Mouse (Mus musculus): ENCODE results near the gene Cxcr5.
A peak's percentile ranks its signal among the peaks of the same experiment; 100 is the strongest.

Cxcr5 gene

GRCm38 (mm10) chr9:44508124-44508619 lies 53.5 kb downstream of the Cxcr5 start:
- DNase-seq, result peak; percentile 30

GRCm38 (mm10) chr9:44507345-44507744 lies 54.3 kb downstream of the Cxcr5 start:
- peak; percentile 23 for DNase-seq

GRCm38 (mm10) chr9:44506566-44506965 lies 55.1 kb downstream of the Cxcr5 start:
- peak; percentile 19 for DNase-seq

GRCm38 (mm10) chr9:44505824-44506467 lies 55.7 kb downstream of the Cxcr5 start:
- DNase-seq, result peak; percentile 41

- peak; percentile 38 for DNase-seq
These were observed 56.5 kb downstream of the Cxcr5 start for GRCm38 (mm10) chr9:44504893-44505823.

GRCm38 (mm10) chr9:44502006-44502405 lies 59.7 kb downstream of the Cxcr5 start:
- DNase-seq, result peak; percentile 92

- DNase-seq, result peak; percentile 26
These were observed 60.3 kb downstream of the Cxcr5 start for GRCm38 (mm10) chr9:44501206-44501879.

- peak; percentile 37 for DNase-seq
These were observed 61.0 kb downstream of the Cxcr5 start for GRCm38 (mm10) chr9:44500638-44501175.

GRCm38 (mm10) chr9:44500163-44500533 lies 61.5 kb downstream of the Cxcr5 start:
- no peak for DNase-seq

- DNase-seq, result peak; percentile 72
These were observed 62.1 kb downstream of the Cxcr5 start for GRCm38 (mm10) chr9:44499356-44500162.

- DNase-seq, result peak; percentile 61
These were observed 63.0 kb downstream of the Cxcr5 start for GRCm38 (mm10) chr9:44498421-44499355.

- no peak for DNase-seq
These were observed 63.9 kb downstream of the Cxcr5 start for GRCm38 (mm10) chr9:44497624-44498377.

GRCm38 (mm10) chr9:44496803-44497461 lies 64.7 kb downstream of the Cxcr5 start:
- no peak for DNase-seq

- no peak for DNase-seq
These were observed 65.8 kb downstream of the Cxcr5 start for GRCm38 (mm10) chr9:44495810-44496344.

GRCm38 (mm10) chr9:44494863-44495809 lies 66.5 kb downstream of the Cxcr5 start:
- no peak for DNase-seq

GRCm38 (mm10) chr9:44494261-44494862 lies 67.3 kb downstream of the Cxcr5 start:
- DNase-seq, result peak; percentile 50

GRCm38 (mm10) chr9:44492631-44493461 lies 68.8 kb downstream of the Cxcr5 start:
- peak; percentile 57 for DNase-seq
